Mouse (Mus musculus) intestine, postnatal 0 days (tissue): ENCODE results near the gene Rogdi. TPM values are rescaled to one million over a fixed set of nuclear protein-coding genes. Genes with fewer than 3 reads are reported as not detected.
A peak's percentile ranks its signal among the peaks of the same experiment; 100 is the strongest.

Source experiments
- ATAC-seq: fragments of 200-750 bp; cut with Nextera tagmentation; 2 replicates; pipeline ENCODE4 v1.8.0; 2017; ENCODE audit warnings: mild to moderate bottlenecking, moderate TSS enrichment, moderate library complexity
- H3K27ac ChIP-seq: fragments of 300-500 bp; sonication (generic); 2 replicates; pipeline ENCODE4 v1.5.1; 2014; ENCODE audit warnings: mild to moderate bottlenecking, low read depth, low read length, moderate library complexity
- H3K27me3 ChIP-seq: fragments of 300-500 bp; sonication (generic); replicated peaks from 2 replicates; pipeline ENCODE4 v1.6.1; 2014; ENCODE audit warnings: low read length, mixed read lengths; ENCODE audit not compliant: control insufficient read depth, insufficient read depth
- H3K36me3 ChIP-seq: fragments of 300-500 bp; sonication (generic); 2 replicates; pipeline ENCODE4 v1.6.1; 2014; ENCODE audit warnings: mild to moderate bottlenecking, moderate library complexity; ENCODE audit not compliant: control insufficient read depth, insufficient read depth
- H3K4me1 ChIP-seq: fragments of 300-500 bp; sonication (generic); replicated peaks from 2 replicates; pipeline ENCODE4 v1.6.1; 2014; ENCODE audit warnings: antibody characterized with exemption, low read length, mixed read lengths; ENCODE audit not compliant: control insufficient read depth, insufficient read depth
- H3K4me2 ChIP-seq: fragments of 300-500 bp; sonication (generic); replicated peaks from 2 replicates; pipeline ENCODE4 v1.6.1; 2014; ENCODE audit warnings: low read depth, mild to moderate bottlenecking, moderate library complexity
- H3K4me3 ChIP-seq: fragments of 300-500 bp; sonication (generic); 2 replicates; pipeline ENCODE4 v1.5.1; 2014; ENCODE audit warnings: low read depth, low read length
- H3K9ac ChIP-seq: fragments of 300-500 bp; sonication (generic); 2 replicates; pipeline ENCODE4 v1.6.1; 2014; ENCODE audit warnings: mild to moderate bottlenecking, low read depth, low read length
- H3K9me3 ChIP-seq: fragments of 300-500 bp; sonication (generic); 2 replicates; pipeline ENCODE4 v1.6.1; 2016; ENCODE audit warnings: mixed run types; ENCODE audit not compliant: control insufficient read depth
- CTCF ChIP-seq: sonication (generic); IDR thresholded peaks from 2 replicates; pipeline ENCODE4 v1.5.1; 2016; ENCODE audit warnings: low read depth, mild to moderate bottlenecking, control low read depth, antibody characterized with exemption, moderate library complexity
- WGBS: fragments of 180-500 bp; shearing (Covaris S2); extraction: QIAGEN DNeasy Blood & Tissue Kit; methylation state at CpG from one replicate; pipeline ENCODE4 v1.1.7; 2014; 5-methylcytosine and 5-hydroxymethylcytosine counted together
- polyA plus RNA-seq: library from polyadenylated mRNA; unstranded; fragments of >200 nt; fragmentation: Nextera tagmentation; extraction: Ambion mirVana; gene quantifications from 2 replicates; pipeline ENCODE4 v1.2.1, GENCODE M21; 2015

Rogdi gene
- 21.8 and 25.3 TPM in 2 replicates for polyA plus RNA-seq

DNA sequence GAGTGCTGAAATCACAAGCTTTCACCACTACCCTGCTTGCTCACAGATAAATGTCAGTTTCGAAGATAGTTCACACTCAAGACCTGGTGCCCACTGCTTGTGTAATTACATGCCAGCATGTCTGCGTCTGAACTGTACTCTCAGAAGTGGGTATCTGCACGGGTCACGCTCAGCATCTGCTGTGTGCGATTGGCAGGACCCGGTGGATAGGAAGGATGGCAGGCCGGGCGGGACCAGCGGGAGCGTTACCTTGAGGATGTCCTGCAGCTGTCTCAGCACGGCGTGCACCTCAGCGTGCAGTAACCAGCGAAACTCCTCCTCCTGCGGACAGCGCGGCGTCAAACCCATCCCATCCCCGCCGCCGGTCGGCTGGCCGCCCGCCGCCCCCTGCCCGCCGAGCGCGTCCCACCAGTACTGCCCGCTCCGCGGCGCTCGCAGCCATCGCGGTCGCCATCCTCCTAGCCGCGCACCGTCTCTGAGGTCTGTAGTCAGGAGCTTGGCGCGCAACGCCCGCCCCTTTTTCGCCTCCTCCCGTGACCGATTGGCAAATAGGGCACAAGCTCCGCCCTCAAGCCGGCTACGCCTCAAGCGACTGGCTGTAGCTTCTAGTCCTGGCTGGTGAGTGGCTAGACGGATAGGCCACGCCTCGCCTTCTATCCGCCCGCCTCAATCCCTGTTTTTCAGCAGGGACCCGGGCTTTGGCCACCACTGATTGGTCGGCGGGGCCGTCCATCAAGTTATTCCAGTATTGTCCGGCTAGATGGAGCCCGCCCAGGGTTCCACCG lies at the start of gene Rogdi:
Gene Rogdi, minus strand, starts transcription at position 500 of the 785 bp plus-strand sequence.
- TF ChIP-seq CTCF = peak; percentile 55
- peak; percentile 97 for ATAC-seq
- H3K4me3 ChIP-seq = peak within 1 kb of the TSS; percentile 53
- peak within 1 kb of the TSS; percentile 64 for H3K27ac ChIP-seq
- peak within 1 kb of the TSS; percentile 82 for H3K4me2 ChIP-seq
- no peaks in the 10 kb centered on the region for H3K9me3 ChIP-seq
- peak within 1 kb of the TSS; percentile 58 for H3K9ac ChIP-seq
- peaks cover 52% of the 10 kb centered on the region for H3K36me3 ChIP-seq
- WGBS = under 1% methylated on average over 62 of the region's 63 CpGs
- no peaks in the 10 kb centered on the region for H3K4me1 ChIP-seq
- no peaks in the 10 kb centered on the region for H3K27me3 ChIP-seq

GRCm38 (mm10) chr16:5058114-5058513 lies 44.8 kb upstream of the Rogdi start:
- Histone ChIP-seq H3K27ac (no peak overlapping the region), H3K27me3 (no peaks in the 10 kb centered on the region), H3K9me3 (no peaks in the 10 kb centered on the region), H3K9ac (no peak overlapping the region), H3K4me1 (no peaks in the 10 kb centered on the region), H3K4me3 (no peak overlapping the region), H3K36me3 (peaks cover 35% of the 10 kb centered on the region), H3K4me2 (no peak overlapping the region)
- no peak for ATAC-seq
- TF ChIP-seq CTCF = peak; percentile 68
- 86% methylated on average over 1 of the region's 1 CpGs for WGBS

- peak; percentile 70 for ATAC-seq
- Histone ChIP-seq H3K4me1 (no peaks in the 10 kb centered on the region; the same call in 1 of the 2 replicates), H3K4me3 (peak overlapping the region; percentile 98), H3K9me3 (no peaks in the 10 kb centered on the region), H3K36me3 (peaks cover 26% of the 10 kb centered on the region), H3K9ac (peak overlapping the region; percentile 97), H3K27ac (peak overlapping the region; percentile 98), H3K27me3 (no peaks in the 10 kb centered on the region), H3K4me2 (peak overlapping the region; percentile 92)
- under 1% methylated on average over 71 of the region's 78 CpGs for WGBS
- TF ChIP-seq CTCF = peak; percentile 47; the same call in 1 of the 2 replicates
These were observed 37.1 kb upstream of the Rogdi start for GRCm38 (mm10) chr16:5050251-5051110.

DNA sequence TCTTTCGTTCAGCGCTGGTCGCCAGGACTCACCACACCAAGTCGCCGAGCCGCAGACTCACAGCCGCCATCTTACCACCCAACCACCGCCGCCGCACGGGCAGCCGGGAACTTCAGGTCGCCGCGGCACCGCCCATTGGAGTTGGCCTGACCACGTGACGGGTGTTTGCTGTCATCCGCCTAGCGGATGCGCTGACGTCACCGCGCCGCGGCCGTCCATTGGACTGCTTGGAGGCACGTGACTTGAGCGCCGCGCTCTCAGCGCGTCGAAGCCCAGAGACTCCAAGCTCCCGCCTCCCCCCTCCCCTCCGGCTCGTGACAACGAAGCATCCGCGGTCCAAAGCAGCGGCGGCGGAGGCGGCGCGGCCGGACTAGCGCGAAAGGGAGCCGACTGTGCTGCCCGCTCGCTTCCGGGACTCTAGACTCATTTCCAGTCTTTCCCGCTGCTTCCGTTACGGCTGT lies 36.5 kb upstream of the Rogdi start, which contains the start of the genes Glyr1 and Ubn1:
Gene Glyr1, minus strand, starts transcription at position 90 of the 461 bp plus-strand sequence.
Gene Ubn1, plus strand, starts transcription at position 284 of the 461 bp plus-strand sequence.
- ATAC-seq = peak; percentile 99
- peaks cover 26% of the 10 kb centered on the region for H3K36me3 ChIP-seq
- WGBS = under 1% methylated on average over 55 of the region's 56 CpGs

GRCm38 (mm10) chr16:5049182-5049773 lies 35.9 kb upstream of the Rogdi start:
- peak; percentile 43 for ATAC-seq
- Histone ChIP-seq H3K27ac (peak overlapping the region; percentile 98), H3K4me1 (no peaks in the 10 kb centered on the region; the same call in 1 of the 2 replicates), H3K27me3 (no peaks in the 10 kb centered on the region), H3K4me3 (peak overlapping the region; percentile 98), H3K9ac (peak overlapping the region; percentile 97), H3K9me3 (no peaks in the 10 kb centered on the region), H3K36me3 (peaks cover 31% of the 10 kb centered on the region), H3K4me2 (peak overlapping the region; percentile 87)
- 0% methylated on average over 38 of the region's 38 CpGs for WGBS
- no peak for TF ChIP-seq CTCF

More for the DNA sequence above, 36.5 kb upstream of the Rogdi start, which contains the start of the genes Glyr1 and Ubn1:
- no peak for TF ChIP-seq CTCF
- no peaks in the 10 kb centered on the region for H3K27me3 ChIP-seq
- peak within 1 kb of the TSS; percentile 98 for H3K4me3 ChIP-seq
- H3K4me2 ChIP-seq = peak within 1 kb of the TSS; percentile 92
- H3K4me1 ChIP-seq = no peaks in the 10 kb centered on the region; the same call in 1 of the 2 replicates
- no peaks in the 10 kb centered on the region for H3K9me3 ChIP-seq
- H3K27ac ChIP-seq = peak within 1 kb of the TSS; percentile 98
- H3K9ac ChIP-seq = peak within 1 kb of the TSS; percentile 97
